Mouse (Mus musculus): ENCODE measurements around the gene Tyro3.

The Tyro3 gene

GRCm38 (mm10) chr2:119797279-119797783, at the start of gene Tyro3:
Tyro3 (plus strand) TSS chr2:119797733.
- no peak for DNase-seq (ENCODE audit: low spot score)

GRCm38 (mm10) chr2:119749260-119749659, 48.3 kb upstream of the Tyro3 start:
- no peak for DNase-seq (ENCODE audit: low spot score)

GRCm38 (mm10) chr2:119757601-119758100, 39.9 kb upstream of the Tyro3 start:
- no peak for DNase-seq (ENCODE audit: low spot score)

- DNase-seq (ENCODE audit: low spot score) = peak; percentile 43
These were observed 39.3 kb upstream of the Tyro3 start for GRCm38 (mm10) chr2:119758101-119758843.

GRCm38 (mm10) chr2:119758844-119759835, 38.4 kb upstream of the Tyro3 start:
- DNase-seq (ENCODE audit: low spot score) = no peak

- no peak for DNase-seq (ENCODE audit: low spot score)
These were observed 37.3 kb upstream of the Tyro3 start, which contains the start of gene Ltk for GRCm38 (mm10) chr2:119760251-119760650. Ltk (minus strand) TSS chr2:119760431.

GRCm38 (mm10) chr2:119762276-119762675, 35.3 kb upstream of the Tyro3 start:
- DNase-seq (ENCODE audit: low spot score) = no peak

- DNase-seq (ENCODE audit: low spot score) = no peak
These were observed 33.6 kb upstream of the Tyro3 start for GRCm38 (mm10) chr2:119763924-119764323.

- no peak for DNase-seq (ENCODE audit: low spot score)
These were observed 30.3 kb upstream of the Tyro3 start for GRCm38 (mm10) chr2:119767246-119767645.

GRCm38 (mm10) chr2:119787206-119787883, 10.2 kb upstream of the Tyro3 start, which contains the start of gene Rpap1:
Rpap1 (minus strand) TSS chr2:119787537.
- peak; percentile 85 for DNase-seq (ENCODE audit: low spot score)

- no peak for DNase-seq (ENCODE audit: low spot score)
These were observed 7.5 kb upstream of the Tyro3 start for GRCm38 (mm10) chr2:119789996-119790395.

GRCm38 (mm10) chr2:119798246-119798927, 854 bp downstream of the Tyro3 start:
- DNase-seq (ENCODE audit: low spot score) = peak; percentile 81

- peak; percentile 69 for DNase-seq (ENCODE audit: low spot score)
These were observed 1.8 kb downstream of the Tyro3 start for GRCm38 (mm10) chr2:119799181-119799960.

GRCm38 (mm10) chr2:119799961-119800550, 2.5 kb downstream of the Tyro3 start:
- no peak for DNase-seq (ENCODE audit: low spot score)

- DNase-seq (ENCODE audit: low spot score) = no peak
These were observed 3.6 kb downstream of the Tyro3 start for GRCm38 (mm10) chr2:119800876-119801846.

GRCm38 (mm10) chr2:119802767-119803617, 5.5 kb downstream of the Tyro3 start:
- peak; percentile 49 for DNase-seq (ENCODE audit: low spot score)

GRCm38 (mm10) chr2:119803618-119804274, 6.2 kb downstream of the Tyro3 start:
- peak; percentile 44 for DNase-seq (ENCODE audit: low spot score)

Data from ovary, postnatal 36 days (tissue).